Mouse (Mus musculus) c-Kit-positive CD71-negative TER-119-negative erythroid progenitor cells, embryonic 14.5 days (primary cell): ENCODE results near the gene 3110082I17Rik.

ENCODE experiments used
- DNase-seq: peaks from one replicate; pipeline ENCODE4 v3.0.0-alpha.2; 2013; ENCODE audit warnings: low read depth

The 3110082I17Rik gene

DNA sequence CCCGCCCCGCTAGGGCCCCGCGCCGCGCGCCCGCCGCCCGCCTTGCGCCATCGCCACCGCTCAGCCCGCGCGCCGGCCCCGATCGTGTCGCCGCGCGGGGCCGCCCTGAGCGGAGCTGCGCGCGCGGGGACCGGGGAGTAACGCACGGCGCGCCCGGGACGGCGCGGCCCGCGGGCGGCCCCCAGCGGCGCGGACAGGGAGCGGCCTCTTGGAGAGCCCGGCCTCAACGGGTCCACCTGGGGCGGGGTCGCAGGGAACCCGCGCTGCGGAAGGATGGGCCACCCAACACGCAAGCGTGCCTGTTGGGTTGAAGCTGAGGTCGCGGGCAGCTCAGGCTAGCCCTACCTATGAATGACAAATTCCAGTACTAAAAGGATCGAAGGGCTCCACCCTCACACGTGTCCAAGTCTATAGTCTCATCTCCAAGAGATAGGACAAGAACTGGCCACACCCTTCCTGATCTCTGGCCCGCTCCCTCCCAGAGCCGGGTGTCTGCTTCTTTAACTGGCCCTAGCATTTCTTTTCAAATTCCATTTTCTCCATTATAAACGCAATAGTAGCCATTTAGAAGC lies 134.8 kb downstream of the 3110082I17Rik start, which contains the start of gene Adap1:
Gene Adap1 (minus strand): TSS at position 228 of the 572 bp plus-strand sequence.
- no peak for DNase-seq

DNA sequence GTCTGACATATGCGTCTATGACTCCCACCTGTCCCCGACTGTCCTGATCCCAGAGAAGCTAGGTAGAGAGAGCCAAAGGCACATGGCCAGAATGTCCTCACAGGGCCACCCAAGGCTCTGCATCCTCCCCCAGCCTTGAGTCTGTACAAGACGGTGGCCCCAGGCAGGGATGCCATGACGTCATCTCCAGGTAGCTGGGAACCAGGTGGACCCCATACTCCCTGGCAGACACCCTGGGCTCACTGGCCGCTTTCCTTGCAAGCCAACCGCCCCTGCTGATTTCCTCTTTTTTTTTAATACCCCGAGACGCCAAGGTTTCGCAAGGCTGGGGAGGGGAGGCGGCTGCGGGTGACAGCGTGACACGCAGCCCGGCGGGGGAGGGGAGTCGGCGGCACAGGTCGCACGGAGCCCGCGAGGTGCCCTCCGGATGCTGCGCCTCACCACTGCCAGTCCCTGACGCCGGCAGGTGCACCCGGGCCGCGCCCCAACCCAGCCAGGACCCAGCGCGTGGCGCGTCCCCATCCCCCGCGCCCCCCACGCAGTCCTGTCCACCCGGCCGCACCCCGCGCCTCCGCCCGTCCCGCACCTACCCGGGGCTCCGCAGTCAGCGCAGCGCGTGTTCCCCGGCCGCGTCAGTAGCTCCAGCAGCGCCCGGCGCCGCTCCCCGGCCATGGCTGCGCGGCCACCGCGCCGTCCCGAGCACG lies 135.5 kb downstream of the 3110082I17Rik start:
- DNase-seq: no peak

DNA sequence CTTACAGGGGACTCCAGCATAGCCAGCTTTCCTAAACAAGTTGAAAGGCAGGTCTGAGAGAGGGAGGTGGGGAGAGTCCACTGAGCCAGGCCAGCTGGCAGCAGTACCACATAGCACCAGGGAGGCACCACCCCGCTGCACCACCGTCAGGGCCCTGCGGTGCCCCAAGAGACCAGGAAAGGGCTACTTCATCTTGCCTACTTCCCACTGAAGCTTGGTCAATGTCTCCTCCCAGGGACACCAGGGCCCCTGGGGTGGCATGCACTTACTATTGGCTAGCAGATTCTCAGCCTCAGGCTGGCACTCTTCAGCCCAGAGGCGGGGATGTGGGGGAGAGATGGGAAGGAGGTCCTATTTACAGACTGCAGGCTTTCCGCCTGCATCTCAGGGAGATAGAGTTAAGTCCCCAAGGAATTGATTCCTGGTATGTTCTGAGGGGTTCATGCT lies 136.3 kb downstream of the 3110082I17Rik start:
- DNase-seq: no peak

DNA sequence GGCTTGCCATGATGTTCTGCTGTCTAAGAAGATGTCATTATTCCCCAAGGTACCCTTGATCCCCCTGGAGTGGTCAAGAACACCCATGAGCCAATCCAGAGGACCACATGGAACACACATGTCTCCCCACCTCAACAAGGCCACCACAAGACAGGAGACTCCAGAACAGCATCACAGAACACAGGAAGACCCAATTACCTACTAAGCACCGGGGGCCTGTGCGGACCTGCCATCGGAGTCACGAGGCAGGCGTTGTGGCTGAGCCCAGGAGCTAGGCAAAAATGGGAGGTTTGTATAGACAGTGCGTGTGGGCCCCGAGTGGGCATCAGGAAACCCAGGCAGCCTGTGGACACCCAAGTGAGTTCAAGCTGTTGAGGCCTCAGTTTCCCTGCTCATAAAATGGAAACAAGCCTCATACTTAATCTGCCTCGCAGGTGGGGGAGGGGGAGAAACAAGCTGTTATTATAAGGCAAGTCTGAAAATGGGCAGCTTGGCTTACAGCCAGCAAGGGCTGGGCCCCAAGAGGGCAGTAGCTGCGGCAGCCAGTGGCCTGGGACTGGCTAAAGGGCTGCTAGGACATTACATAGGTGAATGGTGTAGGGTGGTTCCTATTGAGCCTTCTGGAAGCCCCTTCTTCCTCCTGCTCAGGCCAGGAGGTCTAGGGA lies 136.9 kb downstream of the 3110082I17Rik start:
- DNase-seq: no peak

DNA sequence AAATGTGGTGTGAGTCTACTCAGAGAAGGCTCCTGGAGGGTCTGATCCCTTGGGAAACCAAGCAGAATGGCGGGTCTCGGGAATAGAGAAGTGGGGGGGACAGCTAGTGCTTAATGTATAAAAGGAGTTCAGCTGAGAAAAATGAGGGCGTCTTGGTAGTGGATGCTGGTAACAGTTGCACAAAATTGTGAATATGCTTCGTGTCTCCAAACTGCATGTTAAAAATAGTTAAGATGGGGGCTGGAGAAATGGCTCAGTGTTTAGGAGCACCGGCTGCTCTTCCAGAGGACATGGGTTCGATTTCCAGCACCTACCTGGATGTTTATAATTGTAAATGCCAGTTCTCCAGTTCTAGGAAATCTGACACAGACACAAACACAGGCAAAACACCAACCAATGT lies 139.0 kb downstream of the 3110082I17Rik start:
- no peak for DNase-seq

DNA sequence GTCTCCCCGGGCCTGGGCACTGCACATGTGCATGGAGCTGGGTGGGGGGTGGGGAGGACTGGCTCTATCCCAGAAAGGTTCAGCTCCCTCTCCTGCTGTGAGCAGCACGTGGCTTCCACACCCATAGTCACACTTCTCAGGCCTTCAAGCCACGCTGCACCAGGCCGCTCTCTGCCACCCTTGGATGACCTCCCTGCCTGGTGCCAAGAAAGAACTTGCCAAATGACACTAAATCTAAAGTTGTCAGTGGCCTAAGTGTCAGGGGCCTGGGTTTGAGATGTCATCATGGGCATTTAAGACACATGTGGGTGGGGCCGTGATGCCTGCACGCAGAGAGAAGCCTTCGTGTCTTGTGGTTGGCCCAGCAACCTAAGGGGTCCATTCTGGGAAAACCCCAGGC lies 139.9 kb downstream of the 3110082I17Rik start:
- DNase-seq: no peak

DNA sequence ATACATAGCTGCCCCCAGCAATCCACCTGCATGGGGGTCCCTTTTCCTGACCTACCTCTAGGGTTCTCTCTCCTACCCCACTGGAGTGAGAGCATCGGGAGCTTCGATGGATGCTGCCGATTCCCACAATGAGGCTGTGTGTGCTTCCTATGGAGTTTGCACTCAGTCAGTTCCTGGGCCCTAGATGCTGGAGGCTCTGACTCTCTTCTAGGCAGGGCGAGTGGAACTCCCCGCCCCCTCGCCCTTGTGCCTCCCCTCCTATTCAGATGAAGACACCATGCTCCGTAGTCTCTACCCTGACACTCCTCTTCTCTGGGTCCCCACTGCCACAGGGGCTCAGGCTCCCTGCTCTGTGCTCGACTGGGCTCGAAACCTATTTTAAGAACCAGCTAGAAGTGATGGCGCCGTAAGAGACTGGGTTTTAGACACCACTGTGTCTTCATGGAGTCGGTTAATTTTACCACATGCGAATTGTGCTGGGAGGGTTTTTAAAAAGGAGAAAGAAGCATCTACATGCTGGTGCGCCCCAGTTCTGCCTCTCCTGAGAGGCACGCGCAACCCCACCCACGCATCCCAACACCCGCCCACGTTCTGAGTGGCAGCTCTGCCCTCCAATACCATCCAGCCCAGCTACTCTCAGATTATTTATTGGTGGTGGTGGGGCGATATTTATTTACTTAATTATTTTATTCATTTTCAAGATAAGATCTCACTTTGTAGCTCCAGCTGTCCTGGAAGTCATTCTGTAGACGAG lies 142.4 kb downstream of the 3110082I17Rik start:
- DNase-seq: no peak

DNA sequence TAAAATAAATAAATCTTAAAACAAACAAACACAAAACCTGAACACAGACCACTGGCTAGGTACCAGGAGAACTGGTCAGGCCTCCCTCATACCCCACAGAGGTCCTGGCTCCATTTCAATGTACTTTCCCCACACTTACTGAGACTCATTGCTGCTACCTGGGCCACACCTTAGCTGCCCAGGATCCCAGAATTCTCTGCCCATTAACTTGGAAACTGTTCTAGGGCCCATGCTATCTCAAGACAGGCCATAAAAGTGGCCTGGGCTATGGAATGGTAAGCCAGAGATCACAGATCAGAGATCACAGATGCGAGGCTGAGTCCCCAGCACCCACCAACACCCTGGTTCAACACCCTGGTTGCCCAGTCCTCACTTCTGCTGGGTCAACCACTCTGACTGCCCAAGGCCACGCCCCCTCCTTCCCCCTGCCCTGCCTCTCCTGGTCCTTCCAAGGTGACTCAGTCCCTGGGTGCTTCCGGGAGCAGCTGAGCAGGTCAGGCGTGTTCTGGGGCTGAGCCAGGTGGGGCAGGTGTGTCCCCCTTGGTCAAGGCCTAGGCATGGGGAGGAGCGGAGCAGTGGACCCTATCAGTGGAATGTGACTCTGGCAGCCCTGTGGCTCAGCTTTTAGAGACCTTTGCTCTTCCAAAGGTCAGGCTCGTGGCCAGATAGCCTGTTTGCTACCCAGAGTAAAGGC lies 143.2 kb downstream of the 3110082I17Rik start:
- DNase-seq: no peak

DNA sequence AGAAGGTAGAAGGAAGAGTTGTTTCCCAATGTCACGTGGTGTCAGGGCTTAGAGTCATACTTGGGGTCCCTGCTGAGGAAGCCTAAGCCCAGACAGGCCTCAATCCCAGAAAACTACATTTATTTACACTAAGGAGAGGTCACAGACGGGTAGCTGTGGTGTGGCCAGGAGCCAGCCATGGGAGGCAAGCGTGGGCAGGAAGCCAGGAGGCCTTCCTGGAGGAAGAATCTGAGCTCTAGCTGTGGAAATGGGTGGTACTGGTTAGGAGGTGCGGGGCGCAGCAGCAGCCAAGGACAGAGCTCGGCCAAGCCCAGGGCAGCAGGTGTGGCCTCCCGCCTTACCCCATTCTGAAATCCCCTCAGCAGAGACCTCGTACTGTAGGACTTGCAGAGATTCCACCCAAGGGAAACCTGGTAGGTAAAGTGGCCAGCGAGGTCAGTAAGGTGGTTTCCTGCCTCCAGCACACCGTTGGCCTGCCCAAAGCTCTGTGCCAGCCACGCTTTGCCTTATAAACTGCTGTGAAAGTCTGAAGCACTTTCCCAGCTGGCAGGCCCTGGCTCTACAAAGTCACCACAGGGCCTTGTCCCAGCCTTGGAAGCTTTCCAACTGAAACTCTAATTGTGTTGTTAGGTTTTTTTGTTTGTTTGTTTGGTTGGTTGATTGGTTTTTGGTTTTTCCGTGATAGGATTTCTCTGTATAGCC lies 145.2 kb downstream of the 3110082I17Rik start:
- no peak for DNase-seq

DNA sequence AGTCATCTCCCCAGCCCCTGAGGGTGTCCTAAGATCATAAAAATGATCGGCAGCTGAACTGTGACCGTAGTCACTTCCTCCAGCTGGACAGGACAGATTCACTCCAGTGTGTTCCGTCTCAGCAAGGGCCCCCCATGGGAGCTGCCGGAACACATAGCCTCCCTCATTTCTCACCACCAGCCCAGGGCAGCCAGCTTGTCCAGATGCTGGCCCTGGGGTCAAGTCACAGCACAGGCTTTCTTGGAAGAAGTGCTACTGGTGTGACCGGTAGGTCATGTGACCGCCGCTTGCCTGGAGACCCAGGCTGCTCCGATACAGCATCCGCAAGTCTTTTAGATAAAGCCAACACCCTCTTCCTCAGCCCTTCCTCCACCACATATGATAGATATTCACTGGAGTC lies 146.8 kb downstream of the 3110082I17Rik start:
- DNase-seq: no peak

DNA sequence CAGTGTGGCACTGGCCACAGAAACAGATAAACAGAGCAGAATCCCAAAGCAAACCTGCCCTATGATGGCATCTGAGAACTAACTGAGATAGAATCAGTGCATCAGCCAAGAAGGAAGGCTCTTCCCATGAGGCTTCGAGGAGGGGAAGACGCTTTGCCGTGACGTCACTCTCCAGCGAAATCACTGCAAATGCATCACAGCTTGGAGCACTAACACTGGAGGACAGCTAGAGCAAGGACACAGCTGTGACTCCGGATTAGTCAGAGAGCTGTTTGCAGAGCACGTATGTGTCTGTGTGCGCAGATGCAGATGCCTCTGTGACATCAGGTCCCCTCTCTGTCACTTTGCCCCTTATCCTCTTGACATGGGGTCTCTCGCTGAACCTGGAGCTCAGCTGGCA lies 148.5 kb downstream of the 3110082I17Rik start:
- no peak for DNase-seq

DNA sequence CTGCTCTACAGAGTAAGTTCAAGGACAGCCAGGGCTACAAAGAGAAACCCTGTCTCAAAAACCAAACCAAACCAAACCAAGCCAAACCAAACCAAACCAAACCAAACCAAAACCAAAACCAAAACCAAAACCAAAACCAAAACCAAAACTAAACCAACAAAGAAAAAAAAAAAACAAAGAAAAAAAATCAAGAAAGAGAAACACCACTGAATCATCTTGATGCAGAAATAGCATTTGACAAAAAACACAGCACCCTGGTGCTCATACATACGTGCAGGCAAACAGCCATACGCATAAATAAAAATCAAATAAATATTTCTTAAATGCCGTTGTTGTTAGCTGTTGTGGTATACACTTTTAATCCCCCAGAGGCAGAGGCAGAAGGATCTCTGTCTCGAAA lies 149.8 kb downstream of the 3110082I17Rik start:
- DNase-seq: no peak

DNA sequence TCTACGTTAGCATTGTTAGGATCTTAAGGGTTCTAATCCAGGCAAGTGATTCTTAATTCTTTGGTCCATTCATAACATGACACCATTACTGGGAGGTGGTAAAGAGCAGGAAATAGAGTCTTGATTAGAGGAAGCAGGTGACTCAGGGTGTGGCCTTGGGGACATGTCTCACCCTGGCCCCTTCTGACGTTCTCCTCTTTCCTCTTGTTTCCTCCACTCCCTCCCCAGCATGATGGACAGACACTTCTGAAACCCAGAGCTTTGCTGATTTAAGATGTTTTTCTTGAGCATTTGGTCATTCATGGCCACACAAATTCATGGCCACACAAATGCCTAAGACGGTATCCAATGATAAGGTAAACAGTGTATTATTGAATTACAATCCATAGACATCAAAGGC lies 150.4 kb downstream of the 3110082I17Rik start:
- DNase-seq: no peak
